Mouse (Mus musculus) cerebellum, adult 2 months (tissue): ENCODE results near the gene Myh13.

Experiments used
- CTCF ChIP-seq: fragments of 200-500 bp; IDR thresholded peaks from 2 replicates; pipeline ENCODE4 v1.5.1; 2011; ENCODE audit warnings: low read depth, mild to moderate bottlenecking, control low read depth, low read length, moderate library complexity, borderline replicate concordance; ENCODE audit not compliant: insufficient read depth
- POLR2A ChIP-seq: fragments of 200-500 bp; IDR thresholded peaks from 2 replicates; pipeline ENCODE4 v1.6.1; 2011; ENCODE audit warnings: low read length, control low read depth, borderline replicate concordance; ENCODE audit not compliant: insufficient read depth

- TF ChIP-seq CTCF: peak; percentile 55; the same call in 1 of the 2 replicates
- no peak for TF ChIP-seq POLR2A
Measured at GRCm38 (mm10) chr11:67376308-67376707, 54.9 kb downstream of the Myh13 start.
